Mouse (Mus musculus) stomach, postnatal 0 days (tissue): ENCODE results near the gene Btbd16.

Source experiments
- CTCF ChIP-seq: IDR thresholded peaks from 2 replicates; pipeline ENCODE4 v1.5.1; 2016; ENCODE audit warnings: antibody characterized with exemption, low read depth, mild to moderate bottlenecking, moderate library complexity
- EP300 ChIP-seq: optimal IDR thresholded peaks from 2 replicates; pipeline ENCODE3; 2016; ENCODE audit warnings: antibody characterized with exemption

DNA sequence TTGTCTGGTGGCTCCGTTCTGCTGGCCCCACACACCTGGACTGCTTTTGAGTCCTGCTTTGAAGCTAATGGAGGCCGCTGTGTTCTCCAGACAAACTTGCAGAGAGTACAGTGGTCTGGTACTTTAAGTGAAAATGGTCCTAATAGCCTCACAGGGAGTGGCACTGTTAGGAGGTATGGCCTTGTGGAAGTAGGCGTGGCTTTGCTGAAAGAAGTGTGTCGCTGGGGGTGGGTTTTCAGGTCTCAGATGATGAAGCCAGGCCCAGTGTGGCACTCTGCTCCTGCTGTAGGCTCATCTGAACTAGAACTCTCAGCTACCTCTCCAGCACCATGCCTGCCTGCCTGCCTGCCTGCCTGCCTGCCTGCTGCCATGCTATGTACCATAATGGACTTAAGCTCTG, 5.7 kb upstream of the Btbd16 start:
- TF ChIP-seq EP300 (no peak), CTCF (no peak)
